Mouse (Mus musculus): ENCODE results near the gene Sclt1. TPM values are rescaled to one million over a fixed set of nuclear protein-coding genes. Genes with fewer than 3 reads are reported as not detected.

The Sclt1 gene
- polyA plus RNA-seq, 1 experiment from 2014 or later = 21.4 TPM

- Histone ChIP-seq H3K9ac (peak overlapping the region; percentile 55; the same call in 1 of the 2 replicates), H3K4me3 (no peak overlapping the region), H3K4me1 (replicated peaks) (peaks cover 47% of the 10 kb centered on the region), H3K4me2 (0 out of 2 replicates have a peak overlapping the region, but pooled peaks have one; percentile 6), H3K27ac (replicated peaks) (peak overlapping the region; percentile 57), H3K9me3 (no peaks in the 10 kb centered on the region), H3K27me3 (no peaks in the 10 kb centered on the region), H3K36me3 (no peaks in the 10 kb centered on the region)
- WGBS = 26% methylated on average over 8 of the region's 8 CpGs
- ATAC-seq (ENCODE audit: low read depth) = no peak
These were observed 160.9 kb downstream of the Sclt1 start for GRCm38 (mm10) chr3:41581436-41581835.

GRCm38 (mm10) chr3:41580401-41581323 lies 161.7 kb downstream of the Sclt1 start:
- H3K9ac ChIP-seq = peak overlapping the region; percentile 55; the same call in 1 of the 2 replicates
- H3K4me2 ChIP-seq = peak overlapping the region; percentile 6; the same call in 1 of the 2 replicates
- H3K9me3 ChIP-seq = no peaks in the 10 kb centered on the region
- no peak overlapping the region for H3K4me3 ChIP-seq
- whole genome bisulfite sequencing = 25% methylated on average over 14 of the region's 14 CpGs
- H3K27me3 ChIP-seq = no peaks in the 10 kb centered on the region
- H3K36me3 ChIP-seq = no peaks in the 10 kb centered on the region
- ATAC-seq (ENCODE audit: low read depth) = no peak
- peak overlapping the region; percentile 57 for H3K27ac ChIP-seq (replicated peaks)
- peaks cover 47% of the 10 kb centered on the region for H3K4me1 ChIP-seq (replicated peaks)

- no peaks in the 10 kb centered on the region for H3K27me3 ChIP-seq
- no peaks in the 10 kb centered on the region for H3K36me3 ChIP-seq
- no peak overlapping the region for H3K9ac ChIP-seq
- ATAC-seq (ENCODE audit: low read depth) = no peak
- no peak overlapping the region for H3K4me3 ChIP-seq
- WGBS = 22% methylated on average over 4 of the region's 4 CpGs
- no peaks in the 10 kb centered on the region for H3K9me3 ChIP-seq
- peaks cover 52% of the 10 kb centered on the region for H3K4me1 ChIP-seq (replicated peaks)
- H3K27ac ChIP-seq (replicated peaks) = no peak overlapping the region
- H3K4me2 ChIP-seq = no peak overlapping the region
These were observed 162.4 kb downstream of the Sclt1 start for GRCm38 (mm10) chr3:41579873-41580272.

GRCm38 (mm10) chr3:41577240-41577639 lies 165.1 kb downstream of the Sclt1 start:
- Histone ChIP-seq H3K27ac (replicated peaks) (no peak overlapping the region), H3K4me1 (replicated peaks) (peaks cover 50% of the 10 kb centered on the region), H3K4me3 (no peak overlapping the region), H3K4me2 (no peak overlapping the region), H3K27me3 (no peaks in the 10 kb centered on the region), H3K9ac (no peak overlapping the region), H3K36me3 (no peaks in the 10 kb centered on the region), H3K9me3 (no peaks in the 10 kb centered on the region)
- ATAC-seq (ENCODE audit: low read depth) = no peak
- 76% methylated on average over 2 of the region's 2 CpGs for WGBS

Other genes with a start within 250 kb of the Sclt1 start
- gene Jade1, start 186.8 kb downstream of the Sclt1 start, polyA plus RNA-seq (2015; fragmentation: Nextera tagmentation; extraction: Ambion mirVana) = 10.4 and 13.4 TPM in 2 replicates
- 11.5 and 12.5 TPM in 2 replicates for gene D3Ertd751e, start 97 bp upstream of the Sclt1 start, polyA plus RNA-seq (2015; fragmentation: Nextera tagmentation; extraction: Ambion mirVana)